Mouse (Mus musculus): ENCODE results near the gene Mrpl55. TPM values are rescaled to one million over a fixed set of nuclear protein-coding genes. Genes with fewer than 3 reads are reported as not detected.

Mrpl55 gene
- polyA plus RNA-seq, 1 experiment from 2014 or later, result 123 TPM

GRCm38 (mm10) chr11:59170549-59170948, 31.7 kb upstream of the Mrpl55 start:
- Histone ChIP-seq H3K4me3 (no peak overlapping the region), H3K4me1 (peaks cover 14% of the 10 kb centered on the region), H3K36me3 (no peaks in the 10 kb centered on the region), H3K27me3 (ENCODE audit: insufficient read depth, poor library complexity, severe bottlenecking) (peaks cover 54% of the 10 kb centered on the region), H3K27ac (no peak overlapping the region; the same call in 1 of the 2 replicates), H3K9me3 (no peaks in the 10 kb centered on the region)
- WGBS, result 67% methylated on average over 4 of the region's 4 CpGs
- DNase-seq (ENCODE audit: low spot score), result no peak

DNA sequence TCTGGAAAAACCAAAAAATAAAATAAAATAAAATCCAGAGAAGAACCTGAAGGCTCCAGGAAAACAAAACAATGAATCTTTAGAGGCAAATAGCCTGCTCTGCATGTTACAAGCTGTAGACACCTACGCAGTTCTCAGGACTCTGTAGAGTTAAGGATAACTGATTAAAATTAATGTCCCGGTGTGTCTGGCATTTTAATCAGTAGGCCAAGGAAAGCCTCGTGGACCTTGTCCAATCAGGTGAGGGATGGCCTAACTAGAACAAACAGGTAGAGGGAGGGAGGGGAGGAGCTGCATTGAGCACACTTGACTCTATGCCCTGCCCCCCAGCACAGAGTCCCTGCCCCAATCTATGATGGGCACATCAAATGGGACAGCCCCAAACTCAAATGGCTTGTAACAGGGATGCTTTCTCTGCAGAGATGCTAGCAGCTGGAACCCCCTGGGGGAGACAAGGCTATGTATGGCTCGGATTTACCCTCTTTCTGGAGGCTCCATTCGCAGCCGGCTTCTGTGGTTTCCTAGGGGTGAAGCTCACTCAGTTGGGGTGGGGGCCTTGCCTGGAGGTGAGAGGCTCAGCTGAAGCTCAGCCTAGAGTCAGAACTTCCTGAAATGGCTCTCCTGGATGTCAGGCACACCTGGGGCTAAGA, 28.0 kb upstream of the Mrpl55 start:
- H3K4me1 ChIP-seq, result peaks cover 27% of the 10 kb centered on the region
- no peak overlapping the region for H3K4me3 ChIP-seq
- no peak overlapping the region for H3K27ac ChIP-seq
- DNase-seq (ENCODE audit: low spot score), result no peak
- no peaks in the 10 kb centered on the region for H3K36me3 ChIP-seq
- peaks cover 92% of the 10 kb centered on the region for H3K27me3 ChIP-seq (ENCODE audit: insufficient read depth, poor library complexity, severe bottlenecking)
- no peaks in the 10 kb centered on the region for H3K9me3 ChIP-seq
- WGBS, result 53% methylated on average over 6 of the region's 6 CpGs

DNA sequence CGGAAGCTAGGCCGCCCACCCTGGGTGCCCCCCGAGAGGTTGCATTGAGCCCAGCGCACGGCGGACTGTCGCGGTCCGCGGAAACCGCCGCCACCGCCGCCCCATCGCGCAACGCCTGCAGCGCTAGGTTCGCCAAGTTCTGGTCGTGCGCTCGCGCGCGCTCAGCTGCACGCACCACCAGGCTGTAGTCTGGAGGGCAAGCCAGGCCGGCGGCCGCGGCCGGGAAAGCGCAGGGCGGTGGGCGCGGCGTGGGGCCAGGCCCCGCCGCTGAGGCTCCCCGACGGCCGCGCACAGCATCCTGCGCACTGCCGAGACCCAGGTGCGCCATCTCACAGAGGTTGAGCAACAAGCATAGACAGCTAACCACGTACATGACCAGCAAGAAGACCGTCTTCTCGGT, 25.8 kb upstream of the Mrpl55 start:
- no peak for DNase-seq (ENCODE audit: low spot score)
- WGBS, result 3% methylated on average over 48 of the region's 48 CpGs
- Histone ChIP-seq H3K36me3 (no peaks in the 10 kb centered on the region), H3K27ac (peak overlapping the region; percentile 18), H3K4me3 (peak overlapping the region; percentile 50), H3K9me3 (no peaks in the 10 kb centered on the region), H3K27me3 (ENCODE audit: insufficient read depth, poor library complexity, severe bottlenecking) (peaks cover 85% of the 10 kb centered on the region), H3K4me1 (peaks cover 25% of the 10 kb centered on the region)

DNA sequence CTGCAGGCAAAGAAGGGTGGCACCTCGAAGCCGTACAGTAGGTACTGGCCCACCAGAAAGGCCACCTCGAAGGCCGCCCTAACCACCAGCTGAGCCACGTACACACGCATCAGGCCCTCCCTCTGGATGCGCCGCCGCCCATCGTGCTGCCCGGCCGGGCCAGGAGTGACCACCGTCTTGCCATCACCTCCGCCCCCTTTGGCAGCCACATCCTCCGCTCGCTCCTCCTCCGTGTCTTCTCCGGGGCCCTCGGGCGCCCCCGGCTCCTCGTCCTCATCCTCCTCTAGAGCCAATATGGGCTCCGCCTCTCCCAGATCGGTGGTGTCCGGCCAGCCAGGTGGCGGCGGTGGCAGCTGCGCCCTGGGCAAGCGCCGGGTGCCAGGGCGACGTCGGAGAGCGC, 25.4 kb upstream of the Mrpl55 start:
- Histone ChIP-seq H3K36me3 (no peaks in the 10 kb centered on the region), H3K4me1 (peaks cover 26% of the 10 kb centered on the region), H3K27ac (peak overlapping the region; percentile 18; the same call in 1 of the 2 replicates), H3K9me3 (no peaks in the 10 kb centered on the region), H3K27me3 (ENCODE audit: insufficient read depth, poor library complexity, severe bottlenecking) (peaks cover 83% of the 10 kb centered on the region), H3K4me3 (peak overlapping the region; percentile 50)
- no peak for DNase-seq (ENCODE audit: low spot score)
- WGBS, result 8% methylated on average over 34 of the region's 34 CpGs

- Histone ChIP-seq H3K27me3 (ENCODE audit: insufficient read depth, poor library complexity, severe bottlenecking) (peaks cover 33% of the 10 kb centered on the region), H3K9me3 (no peaks in the 10 kb centered on the region), H3K36me3 (peaks cover 33% of the 10 kb centered on the region), H3K27ac (peak within 1 kb of the TSS; percentile 11), H3K4me1 (peaks cover 34% of the 10 kb centered on the region), H3K4me3 (no peak within 1 kb of the TSS)
- WGBS, result 50% methylated on average over 3 of the region's 3 CpGs
- no peak for DNase-seq (ENCODE audit: low spot score)
Observed at GRCm38 (mm10) chr11:59182864-59183331, 19.4 kb upstream of the Mrpl55 start, which contains the start of gene Gjc2. Gene Gjc2 (minus strand): TSS chr11:59183213.

DNA sequence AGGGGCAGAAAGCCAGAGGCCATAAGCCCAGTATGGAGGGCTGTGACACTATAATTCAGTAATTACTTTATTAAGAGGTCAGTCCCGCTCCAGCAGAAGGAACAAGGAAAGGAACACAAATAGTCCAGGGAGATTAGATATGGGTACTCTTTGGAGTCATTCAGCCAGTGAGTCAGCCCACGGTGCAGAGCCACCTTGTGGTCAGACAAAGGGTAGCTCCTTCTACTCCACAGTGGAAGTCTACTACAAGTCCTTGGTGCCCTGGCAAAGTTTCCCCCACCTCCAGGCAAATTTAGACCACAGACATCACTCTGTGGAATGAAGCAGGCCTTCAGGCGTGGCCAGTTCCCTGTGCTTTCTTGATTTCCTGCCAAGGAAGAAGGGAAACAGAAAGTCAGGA, 18.5 kb upstream of the Mrpl55 start:
- peaks cover 24% of the 10 kb centered on the region for H3K27me3 ChIP-seq (ENCODE audit: insufficient read depth, poor library complexity, severe bottlenecking)
- no peak overlapping the region for H3K4me3 ChIP-seq
- peaks cover 38% of the 10 kb centered on the region for H3K4me1 ChIP-seq
- DNase-seq (ENCODE audit: low spot score), result no peak
- peaks cover 33% of the 10 kb centered on the region for H3K36me3 ChIP-seq
- no peaks in the 10 kb centered on the region for H3K9me3 ChIP-seq
- 24% methylated on average over 3 of the region's 3 CpGs for WGBS
- H3K27ac ChIP-seq, result peak overlapping the region; percentile 11; the same call in 1 of the 2 replicates

- peaks cover 39% of the 10 kb centered on the region for H3K4me1 ChIP-seq
- H3K27me3 ChIP-seq (ENCODE audit: insufficient read depth, poor library complexity, severe bottlenecking), result peaks cover 11% of the 10 kb centered on the region
- DNase-seq (ENCODE audit: low spot score), result no peak
- no peak overlapping the region for H3K27ac ChIP-seq
- H3K4me3 ChIP-seq, result no peak overlapping the region
- 81% methylated on average over 5 of the region's 5 CpGs for WGBS
- H3K9me3 ChIP-seq, result no peaks in the 10 kb centered on the region
- H3K36me3 ChIP-seq, result peaks cover 33% of the 10 kb centered on the region
Observed at GRCm38 (mm10) chr11:59185490-59185889, 16.8 kb upstream of the Mrpl55 start.

GRCm38 (mm10) chr11:59187706-59188105, 14.6 kb upstream of the Mrpl55 start:
- H3K4me3 ChIP-seq, result no peak overlapping the region
- peaks cover 3% of the 10 kb centered on the region for H3K27me3 ChIP-seq (ENCODE audit: insufficient read depth, poor library complexity, severe bottlenecking)
- WGBS, result 77% methylated on average over 6 of the region's 6 CpGs
- no peak for DNase-seq (ENCODE audit: low spot score)
- peaks cover 40% of the 10 kb centered on the region for H3K4me1 ChIP-seq
- H3K36me3 ChIP-seq, result peaks cover 33% of the 10 kb centered on the region
- no peaks in the 10 kb centered on the region for H3K9me3 ChIP-seq
- H3K27ac ChIP-seq, result no peak overlapping the region

GRCm38 (mm10) chr11:59191231-59192058, 10.8 kb upstream of the Mrpl55 start:
- H3K4me1 ChIP-seq, result peaks cover 26% of the 10 kb centered on the region
- no peaks in the 10 kb centered on the region for H3K9me3 ChIP-seq
- peak overlapping the region; percentile 78 for H3K4me3 ChIP-seq
- H3K36me3 ChIP-seq, result peaks cover 8% of the 10 kb centered on the region; the same call in 1 of the 2 replicates
- DNase-seq (ENCODE audit: low spot score), result peak; percentile 97
- no peaks in the 10 kb centered on the region; the same call in 1 of the 2 replicates for H3K27me3 ChIP-seq (ENCODE audit: insufficient read depth, poor library complexity, severe bottlenecking)
- peak overlapping the region; percentile 90 for H3K27ac ChIP-seq
- WGBS, result under 1% methylated on average over 56 of the region's 59 CpGs

DNA sequence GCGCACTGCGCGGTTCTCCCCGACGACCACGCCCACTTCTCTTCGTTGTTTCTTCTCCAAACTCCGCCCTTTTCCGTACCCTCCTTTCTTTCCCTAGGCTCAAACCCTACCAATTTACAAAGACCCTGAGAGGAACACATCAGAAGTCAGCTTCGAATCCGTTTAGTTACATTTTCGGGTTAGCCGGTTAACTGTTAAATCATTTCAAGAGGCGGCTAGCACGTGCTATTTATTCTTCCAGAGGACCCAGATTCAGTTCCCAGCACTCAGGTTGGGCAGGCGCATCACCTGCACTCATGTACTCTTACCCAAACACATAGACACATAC, 10.3 kb upstream of the Mrpl55 start, which contains the start of gene Guk1:
Guk1 (minus strand) TSS at position 154 of the 328 bp plus-strand sequence.
- Histone ChIP-seq H3K4me1 (peaks cover 26% of the 10 kb centered on the region), H3K9me3 (no peaks in the 10 kb centered on the region), H3K27ac (peak within 1 kb of the TSS; percentile 90), H3K27me3 (ENCODE audit: insufficient read depth, poor library complexity, severe bottlenecking) (no peaks in the 10 kb centered on the region; the same call in 1 of the 2 replicates), H3K36me3 (0 out of 2 replicates have a peak, but pooled peaks cover 3% of the 10 kb centered on the region), H3K4me3 (peak within 1 kb of the TSS; percentile 78)
- WGBS, result 8% methylated on average over 16 of the region's 16 CpGs
- DNase-seq (ENCODE audit: low spot score), result no peak

GRCm38 (mm10) chr11:59196230-59196629, 6.1 kb upstream of the Mrpl55 start:
- H3K4me1 ChIP-seq, result peaks cover 6% of the 10 kb centered on the region
- H3K9me3 ChIP-seq, result no peaks in the 10 kb centered on the region
- no peaks in the 10 kb centered on the region; the same call in 1 of the 2 replicates for H3K27me3 ChIP-seq (ENCODE audit: insufficient read depth, poor library complexity, severe bottlenecking)
- no peak overlapping the region for H3K4me3 ChIP-seq
- no peak overlapping the region for H3K27ac ChIP-seq
- DNase-seq (ENCODE audit: low spot score), result no peak
- peaks cover 18% of the 10 kb centered on the region; the same call in 1 of the 2 replicates for H3K36me3 ChIP-seq

GRCm38 (mm10) chr11:59201216-59202002, 877 bp upstream of the Mrpl55 start:
- WGBS, result 28% methylated on average over 16 of the region's 16 CpGs
- H3K36me3 ChIP-seq, result peaks cover 42% of the 10 kb centered on the region
- H3K27me3 ChIP-seq (ENCODE audit: insufficient read depth, poor library complexity, severe bottlenecking), result no peaks in the 10 kb centered on the region
- DNase-seq (ENCODE audit: low spot score), result no peak
- H3K27ac ChIP-seq, result peak overlapping the region; percentile 90
- no peaks in the 10 kb centered on the region for H3K9me3 ChIP-seq
- peaks cover 12% of the 10 kb centered on the region for H3K4me1 ChIP-seq
- peak overlapping the region; percentile 93 for H3K4me3 ChIP-seq

All from heart, embryonic 10.5 days (tissue).